In the genomic region with DNA sequence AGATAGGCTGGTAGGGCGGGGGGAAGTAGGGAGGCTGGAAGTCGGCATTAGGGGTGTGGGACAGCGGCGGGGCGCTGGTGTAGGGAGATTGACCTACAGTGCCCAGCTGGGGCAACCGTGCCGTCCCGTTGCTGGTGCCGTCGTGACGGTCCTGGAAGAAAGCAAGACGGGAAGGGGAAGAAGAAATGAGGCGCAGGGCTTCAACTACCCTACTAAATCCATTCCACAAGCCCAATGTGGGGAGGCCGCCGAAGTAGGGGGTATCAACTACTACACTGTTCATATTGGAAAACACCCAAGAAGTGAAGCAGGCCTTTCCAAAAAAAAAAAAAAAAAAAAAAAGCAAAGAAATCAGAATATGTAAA, we compare ENCODE assay signal across 12 mouse cellular contexts. TPM values are rescaled to one million over a fixed set of nuclear protein-coding genes. Genes with fewer than 3 reads are reported as not detected.
DNase-seq lines count a peak whose midpoint lies in the region; ATAC-seq and TF ChIP-seq lines count a peak whose summit lies in the region.
"Had no signal": no experiment of that assay in that cellular context is flagged by ENCODE, and none has a peak within 500 bp of the region (broad histone marks: within the 10 kb centered on the region; RNA-seq: fewer than 3 reads in every experiment).

No protein-coding gene starts in this region.

- intact Hi-C loops in heart, postnatal 10 days (cut with DNase I), result no loop called here
- intact Hi-C loops in gastrocnemius, postnatal 14 days (cut with DNase I; ENCODE audit: low total_unique reads), result no loop called here

- H3K4me3 ChIP-seq in heart, embryonic 10.5 days, result peak overlapping the region; percentile 46
- H3K4me3 ChIP-seq in E14TG2a.4 (replicated peaks; ENCODE audit: low read length), result peak overlapping the region; percentile 55
- peak overlapping the region; percentile 49 for H3K4me3 ChIP-seq in hindbrain, embryonic 11.5 days (ENCODE audit: low read depth, low read length)
- peak overlapping the region; percentile 46 for H3K4me3 ChIP-seq in midbrain, embryonic 13.5 days (replicated peaks)
- H3K4me3 ChIP-seq: layer of hippocampus, adult 2 months had no signal

- peaks cover 30% of the 10 kb centered on the region for H3K4me1 ChIP-seq in heart, embryonic 10.5 days
- H3K4me1 ChIP-seq in E14TG2a.4 (replicated peaks; ENCODE audit: low read depth, low read length), result peaks cover 57% of the 10 kb centered on the region
- no peaks in the 10 kb centered on the region; the same call in 1 of the 2 replicates for H3K4me1 ChIP-seq in hindbrain, embryonic 11.5 days (replicated peaks; ENCODE audit: control insufficient read depth, insufficient read depth, low read length)
- peaks cover 20% of the 10 kb centered on the region for H3K4me1 ChIP-seq in midbrain, embryonic 13.5 days (replicated peaks)

- no peaks in the 10 kb centered on the region for H3K9me3 ChIP-seq in heart, embryonic 10.5 days
- H3K9me3 ChIP-seq in E14TG2a.4 (ENCODE audit: low read length), result peaks cover 10% of the 10 kb centered on the region
- no peaks in the 10 kb centered on the region for H3K9me3 ChIP-seq in hindbrain, embryonic 11.5 days (ENCODE audit: control insufficient read depth, low read length)
- no peaks in the 10 kb centered on the region for H3K9me3 ChIP-seq in midbrain, embryonic 13.5 days

- no peak for TF ChIP-seq CTCF in E14TG2a.4 (conservative IDR thresholded peaks at IDR 0.05; ENCODE audit: low read length)

- 0 out of 2 replicates have a peak overlapping the region, but pooled peaks have one; percentile 8 for H3K4me2 ChIP-seq in hindbrain, embryonic 11.5 days (replicated peaks; ENCODE audit: low read depth, low read length)
- peak overlapping the region; percentile 33 for H3K4me2 ChIP-seq in midbrain, embryonic 13.5 days (replicated peaks)

- under 1% methylated on average over 15 of the region's 15 CpGs for WGBS in heart, embryonic 10.5 days
- 2% methylated on average over 15 of the region's 15 CpGs for WGBS in hindbrain, embryonic 11.5 days
- under 1% methylated on average over 15 of the region's 15 CpGs for WGBS in midbrain, embryonic 13.5 days

- peak overlapping the region; percentile 70 for H3K9ac ChIP-seq in hindbrain, embryonic 11.5 days (ENCODE audit: low read depth, low read length)
- peak overlapping the region; percentile 71 for H3K9ac ChIP-seq in midbrain, embryonic 13.5 days (replicated peaks)

- DNase-seq in heart, embryonic 10.5 days (ENCODE audit: low spot score), result no peak
- no peak for DNase-seq in heart, postnatal 10 days
- DNase-seq in hindbrain, embryonic 11.5 days (ENCODE audit: low spot score), result no peak
- DNase-seq in spleen, adult 12 weeks (ENCODE audit: low spot score), result no peak
- no peak for DNase-seq in liver
- DNase-seq in gastrocnemius, postnatal 14 days, result no peak
- DNase-seq: B cell, adult 2 months had no signal

- peaks cover 93% of the 10 kb centered on the region for H3K27me3 ChIP-seq in heart, embryonic 10.5 days (ENCODE audit: insufficient read depth, poor library complexity, severe bottlenecking)
- peaks cover 87% of the 10 kb centered on the region for H3K27me3 ChIP-seq in E14TG2a.4 (ENCODE audit: insufficient read depth, low read length)
- H3K27me3 ChIP-seq in hindbrain, embryonic 11.5 days (ENCODE audit: control insufficient read depth, insufficient read depth, low read length), result peaks cover 70% of the 10 kb centered on the region
- peaks cover 82% of the 10 kb centered on the region for H3K27me3 ChIP-seq in midbrain, embryonic 13.5 days

- H3K36me3 ChIP-seq in heart, embryonic 10.5 days, result no peaks in the 10 kb centered on the region
- H3K36me3 ChIP-seq in E14TG2a.4 (ENCODE audit: insufficient read depth, low read length), result no peaks in the 10 kb centered on the region
- no peaks in the 10 kb centered on the region for H3K36me3 ChIP-seq in hindbrain, embryonic 11.5 days (ENCODE audit: control insufficient read depth, insufficient read depth, low read length)
- no peaks in the 10 kb centered on the region for H3K36me3 ChIP-seq in midbrain, embryonic 13.5 days

- no peak for ATAC-seq in hindbrain, embryonic 11.5 days (ENCODE audit: low FRiP score)
- no peak for ATAC-seq in midbrain, embryonic 13.5 days

- peak overlapping the region; percentile 70; the same call in 1 of the 2 replicates for H3K27ac ChIP-seq in heart, embryonic 10.5 days
- peak overlapping the region; percentile 96 for H3K27ac ChIP-seq in hindbrain, embryonic 11.5 days (ENCODE audit: low read depth, low read length)
- peak overlapping the region; percentile 90 for H3K27ac ChIP-seq in midbrain, embryonic 13.5 days
- H3K27ac ChIP-seq: layer of hippocampus, adult 2 months had no signal

RNA-seq across cellular contexts. Expression of a gene that starts 9.6 kb away (rescaled TPM):
- 1.0 and 1.6 TPM in 2 replicates for polyA plus RNA-seq in heart, embryonic 10.5 days (2016; fragmentation: Nextera tagmentation; extraction: Ambion mirVana)
- total RNA-seq in heart, postnatal 10 days (2021), result under 1 TPM; 0.22 TPM
- polyA plus RNA-seq in hindbrain, embryonic 11.5 days (2014; fragmentation: Nextera tagmentation; extraction: Ambion mirVana), result 15.5 and 20.6 TPM in 2 replicates
- 8.9 and 9.2 TPM in 2 replicates for polyA plus RNA-seq in midbrain, embryonic 13.5 days (2015; fragmentation: Nextera tagmentation; extraction: Ambion mirVana)
- not detected for total RNA-seq in gastrocnemius, postnatal 14 days (2021)
- total RNA-seq: neutrophil, adult 5-6 weeks had no signal
- polyA plus RNA-seq: liver, embryonic 16.5 days had no signal
